Mouse (Mus musculus) urinary bladder, postnatal 4 days (tissue): ENCODE data around the gene Camk1d.

Experiments used
- DNase-seq, 2 experiments: peaks; one replicate each; pipeline ENCODE4 v3.0.0; 2021 to 2022; ENCODE audit warnings: low spot score in 2 of 2

Camk1d gene

DNA sequence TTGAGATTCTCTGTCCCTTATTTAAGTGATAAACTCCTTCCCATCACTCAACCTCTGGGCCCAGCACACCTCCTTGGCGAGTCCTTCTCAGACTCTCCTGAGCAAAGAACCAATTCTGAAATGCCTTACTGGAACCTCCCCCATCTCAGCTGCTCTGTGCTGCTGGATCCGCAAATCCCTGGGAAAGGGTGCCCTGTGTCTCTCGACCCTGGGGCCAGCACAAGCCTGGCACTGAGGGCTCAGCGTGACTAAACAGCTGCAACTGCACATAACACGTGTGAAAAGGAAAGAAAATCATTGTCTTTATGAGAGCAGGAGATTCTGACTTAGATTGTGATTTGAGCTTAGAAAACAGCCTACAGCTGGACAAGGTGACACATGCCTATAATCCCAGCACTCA lies 52.4 kb downstream of the Camk1d start:
- no peak for DNase-seq

DNA sequence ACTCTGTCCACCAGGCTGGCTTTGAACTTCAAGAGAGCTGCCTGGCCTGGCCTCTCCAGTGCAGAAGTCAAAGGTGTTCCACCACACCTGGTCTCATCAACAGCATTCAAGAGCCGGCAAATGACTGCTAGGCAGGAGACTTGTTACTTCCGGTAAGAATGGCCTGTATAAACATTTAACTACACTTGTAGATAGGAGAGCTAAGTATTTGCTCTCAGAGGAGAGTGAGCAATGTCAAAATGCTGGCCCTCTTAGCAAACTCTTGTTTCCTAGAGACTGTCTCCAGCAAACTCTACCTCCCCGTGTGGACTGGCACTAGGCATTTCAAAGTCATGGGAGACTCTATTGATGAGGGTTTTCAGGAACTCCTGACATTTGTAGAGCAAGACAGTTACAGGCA lies 56.3 kb downstream of the Camk1d start:
- no peak for DNase-seq

DNA sequence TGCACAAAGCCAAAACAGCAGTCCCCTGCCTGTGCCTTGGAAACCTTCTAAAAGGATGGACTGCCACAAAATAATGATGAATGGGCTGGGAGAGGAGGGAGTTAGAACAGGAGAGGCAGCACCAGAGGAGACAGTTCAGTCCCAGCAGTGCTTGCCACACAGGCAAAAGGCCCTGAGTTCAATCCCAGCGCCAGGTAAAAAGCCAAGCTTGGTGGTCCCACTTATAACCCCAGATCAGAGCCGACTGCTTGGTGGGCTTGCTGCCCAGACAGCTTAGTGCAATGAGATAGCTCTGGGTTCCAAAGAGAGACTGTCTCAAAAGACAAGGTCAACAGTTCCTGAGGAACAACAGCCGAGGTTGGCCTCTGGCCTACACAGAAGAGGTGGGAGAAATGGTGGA lies 58.0 kb downstream of the Camk1d start:
- DNase-seq = no peak

DNA sequence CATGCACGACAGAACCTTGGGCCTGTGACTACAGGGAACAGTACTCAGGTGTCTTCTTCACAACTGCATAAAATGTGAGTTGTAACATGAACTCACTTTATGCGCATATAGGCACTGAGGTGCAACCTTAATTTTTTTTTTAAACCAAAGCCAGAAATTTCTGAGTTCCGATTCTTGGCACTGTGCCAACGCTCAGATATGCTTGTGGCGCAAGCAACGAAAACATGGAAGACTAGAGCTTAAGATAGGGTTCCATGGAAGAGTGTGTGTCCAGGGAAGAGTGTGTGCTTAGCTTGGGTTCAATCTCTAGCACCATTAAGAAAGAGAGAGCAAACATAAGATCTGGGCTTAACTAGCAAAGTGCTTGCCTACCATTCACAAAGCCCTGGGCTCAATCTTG lies 62.2 kb downstream of the Camk1d start:
- DNase-seq = no peak

DNA sequence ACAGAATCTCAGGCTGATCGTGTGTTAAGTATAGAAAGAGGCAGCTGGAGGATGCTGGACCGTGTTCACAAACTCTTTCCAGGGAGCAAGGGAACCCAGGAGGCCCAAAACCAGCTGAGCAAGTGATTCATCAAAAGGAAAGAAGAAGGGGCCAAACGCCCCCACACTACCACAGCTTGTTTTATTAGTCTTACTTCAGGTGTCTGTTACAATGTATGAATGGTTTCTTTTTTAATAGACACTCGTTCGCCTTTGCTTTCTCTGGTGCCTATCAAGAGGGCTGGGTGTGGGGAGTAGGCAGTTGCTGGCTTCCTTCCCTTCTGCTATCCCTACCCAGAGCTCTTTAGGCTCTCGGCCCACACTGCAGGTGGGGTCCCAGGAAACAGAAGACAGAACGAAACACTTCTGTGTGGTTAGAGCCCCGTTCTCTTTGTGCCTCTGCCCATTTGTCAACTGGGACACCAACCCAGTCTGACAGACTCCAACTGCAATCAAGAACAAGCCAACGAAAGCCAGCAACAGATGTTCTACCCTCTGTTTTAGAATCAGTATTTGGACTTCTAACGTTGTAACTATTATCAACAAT lies 62.9 kb downstream of the Camk1d start:
- DNase-seq = no peak

DNA sequence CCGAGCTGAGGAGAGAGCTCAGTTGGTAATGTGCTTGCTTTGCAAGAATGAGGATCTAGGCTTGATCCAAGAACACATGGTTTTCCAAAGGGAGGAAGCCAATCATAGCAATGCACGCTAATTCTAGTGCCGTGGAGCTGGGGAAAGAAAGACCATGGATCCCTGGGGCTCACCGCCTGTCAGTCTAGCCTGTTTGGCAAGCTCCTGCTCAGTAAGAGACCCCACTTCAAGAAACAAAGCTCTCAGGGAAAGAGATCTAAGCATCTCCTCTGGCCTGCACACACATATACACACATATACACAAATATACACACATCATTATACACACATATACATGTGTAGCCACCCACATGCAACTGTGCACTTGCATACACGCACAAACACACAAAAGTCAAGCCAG lies 65.1 kb downstream of the Camk1d start:
- DNase-seq = no peak

DNA sequence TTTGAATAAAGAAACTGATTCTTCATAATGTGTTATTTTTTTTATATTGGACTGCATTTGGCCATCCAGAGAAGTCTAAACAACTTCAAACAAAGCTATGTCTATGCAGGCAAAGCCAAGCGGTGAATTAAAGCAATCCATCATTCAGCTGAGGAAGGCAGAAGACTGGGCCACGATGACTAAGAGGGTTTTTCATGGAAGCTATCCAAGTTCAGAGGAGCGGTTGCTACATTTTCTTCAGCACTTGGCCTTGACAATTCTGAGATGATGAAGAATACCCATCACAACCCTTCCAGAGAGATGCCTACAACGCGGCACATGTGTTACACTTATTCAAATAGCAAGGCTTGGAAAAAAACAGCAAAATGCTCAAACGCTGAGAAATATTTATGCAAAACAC lies 65.6 kb downstream of the Camk1d start:
- DNase-seq = no peak

DNA sequence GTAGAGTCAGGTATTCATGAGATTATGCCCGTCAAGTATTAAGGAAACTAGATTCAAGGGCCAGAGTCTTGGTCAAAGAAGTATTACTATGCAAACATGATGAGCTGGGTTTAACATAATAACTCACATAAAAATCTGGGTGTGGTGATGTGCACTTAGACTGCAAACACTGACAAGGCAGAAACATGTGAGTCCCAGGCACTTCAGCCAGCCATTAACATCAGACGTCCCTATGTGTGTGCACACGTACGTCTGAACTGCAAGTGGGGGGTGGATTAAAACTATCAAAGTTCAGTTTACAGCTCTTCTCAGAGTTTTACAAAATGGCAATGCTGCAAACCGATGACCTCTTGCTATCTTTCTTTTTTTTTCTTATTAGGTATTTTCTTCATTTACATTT lies 68.0 kb downstream of the Camk1d start:
- DNase-seq = no peak

DNA sequence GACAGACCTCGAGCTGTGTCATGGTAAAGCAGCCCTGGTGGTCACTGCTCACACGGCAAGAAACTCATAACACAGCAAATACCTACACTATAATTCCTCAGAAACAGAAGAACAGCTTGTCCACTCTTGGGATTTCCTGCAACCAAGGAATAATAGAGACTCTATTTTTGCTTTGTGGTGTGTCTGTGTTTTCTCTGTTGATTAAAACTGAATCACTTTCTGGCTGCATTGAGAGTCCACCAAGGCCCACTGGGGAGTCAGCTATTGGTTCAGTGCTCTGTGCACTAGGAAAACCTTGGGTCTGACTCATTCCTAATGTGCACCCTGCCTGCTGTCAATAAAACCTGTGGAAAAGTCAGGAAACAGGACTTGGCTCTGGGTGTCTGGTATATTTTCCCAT lies 68.7 kb downstream of the Camk1d start:
- DNase-seq = no peak

DNA sequence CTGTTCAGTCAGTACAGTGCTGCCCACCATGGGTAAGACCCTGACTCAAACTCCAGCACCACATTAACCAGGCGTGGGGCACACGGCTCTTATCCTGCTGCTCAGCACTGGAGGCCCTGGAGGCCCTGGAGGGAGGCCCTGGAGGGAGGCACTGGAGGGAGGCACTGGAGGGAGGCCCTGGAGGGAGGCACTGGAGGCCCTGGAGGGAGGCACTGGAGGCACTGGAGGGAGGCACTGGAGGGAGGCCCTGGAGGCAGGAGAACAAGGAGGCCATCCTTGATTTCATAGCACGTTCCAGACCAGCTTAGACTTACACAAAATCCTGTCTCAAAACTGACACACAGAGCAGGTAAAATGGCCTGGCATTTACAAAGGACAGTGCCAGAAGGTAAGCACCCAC lies 70.4 kb downstream of the Camk1d start:
- no peak for DNase-seq

DNA sequence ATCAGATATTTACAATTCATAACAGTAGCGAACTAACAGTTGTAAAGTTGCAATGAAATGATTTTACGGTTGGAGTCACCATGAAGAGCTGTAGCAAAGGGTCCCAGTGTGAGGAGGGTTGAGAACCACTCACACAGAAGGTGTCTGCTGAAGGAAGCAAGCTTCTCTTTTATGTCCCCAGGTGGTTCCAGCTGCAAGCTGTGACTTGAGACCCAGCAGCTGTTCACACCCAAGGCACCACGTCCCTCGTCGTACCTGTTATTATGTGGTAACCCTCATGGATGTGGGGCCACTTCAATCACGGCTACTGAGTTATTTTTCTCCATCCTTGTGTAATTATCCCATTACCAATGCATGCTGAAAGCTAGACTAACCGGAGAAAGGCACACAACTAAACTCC lies 71.1 kb downstream of the Camk1d start:
- DNase-seq = no peak

DNA sequence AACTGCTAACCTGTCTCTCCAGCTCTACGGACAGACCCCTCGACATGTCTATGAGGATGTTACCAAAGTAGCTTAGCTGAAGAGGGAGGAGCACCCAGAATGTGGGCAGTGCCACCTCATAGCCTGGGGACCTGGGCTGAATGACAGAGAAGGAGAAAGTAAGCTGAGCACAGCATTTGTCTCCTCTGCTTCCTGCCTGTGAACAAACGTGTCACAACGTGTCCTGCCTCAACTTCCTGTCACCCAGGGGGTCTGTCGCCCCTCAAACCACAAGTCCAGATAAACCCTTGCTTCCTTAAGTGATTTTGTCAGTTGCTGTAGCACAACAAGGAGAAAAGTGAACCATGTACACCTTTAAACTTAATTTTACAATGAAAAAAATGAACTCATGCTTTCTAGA lies 71.7 kb downstream of the Camk1d start:
- no peak for DNase-seq

DNA sequence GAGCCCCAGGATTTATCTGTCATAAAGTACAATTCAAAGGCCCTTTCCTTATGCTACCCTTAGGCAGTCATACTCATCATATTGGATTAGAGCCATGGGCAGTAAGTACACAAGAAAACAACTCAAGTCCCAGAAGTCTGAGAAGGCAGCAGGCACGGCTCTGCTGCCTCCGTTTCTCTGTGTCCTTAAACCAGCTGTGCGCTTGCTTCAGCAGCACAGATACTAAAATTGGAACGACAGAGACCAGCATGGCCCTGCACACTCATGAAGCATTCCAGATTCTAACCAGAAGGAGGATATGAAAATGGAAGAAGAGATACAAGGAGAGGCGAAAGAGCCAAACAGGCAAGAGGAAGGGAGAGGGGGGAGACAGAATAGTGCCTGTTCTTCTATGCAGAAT lies 72.6 kb downstream of the Camk1d start:
- no peak for DNase-seq

DNA sequence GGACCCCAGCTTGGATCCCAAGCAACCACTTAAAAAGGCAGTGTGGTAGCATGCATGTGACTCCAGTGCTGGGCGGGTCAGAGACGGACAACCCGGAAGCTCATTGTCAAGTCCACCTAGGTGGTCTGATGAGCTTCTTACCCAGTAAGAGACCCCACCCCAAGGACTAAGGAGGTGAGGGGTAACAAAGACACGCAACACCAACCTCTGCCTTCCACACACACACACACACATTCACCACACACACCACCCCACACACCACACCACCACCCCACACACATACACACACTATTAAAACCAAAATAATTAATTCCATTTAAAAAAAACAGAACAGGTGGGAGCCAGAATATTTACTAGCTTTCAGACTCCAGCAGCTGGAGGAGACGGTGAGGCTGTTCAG lies 73.7 kb downstream of the Camk1d start:
- no peak for DNase-seq

DNA sequence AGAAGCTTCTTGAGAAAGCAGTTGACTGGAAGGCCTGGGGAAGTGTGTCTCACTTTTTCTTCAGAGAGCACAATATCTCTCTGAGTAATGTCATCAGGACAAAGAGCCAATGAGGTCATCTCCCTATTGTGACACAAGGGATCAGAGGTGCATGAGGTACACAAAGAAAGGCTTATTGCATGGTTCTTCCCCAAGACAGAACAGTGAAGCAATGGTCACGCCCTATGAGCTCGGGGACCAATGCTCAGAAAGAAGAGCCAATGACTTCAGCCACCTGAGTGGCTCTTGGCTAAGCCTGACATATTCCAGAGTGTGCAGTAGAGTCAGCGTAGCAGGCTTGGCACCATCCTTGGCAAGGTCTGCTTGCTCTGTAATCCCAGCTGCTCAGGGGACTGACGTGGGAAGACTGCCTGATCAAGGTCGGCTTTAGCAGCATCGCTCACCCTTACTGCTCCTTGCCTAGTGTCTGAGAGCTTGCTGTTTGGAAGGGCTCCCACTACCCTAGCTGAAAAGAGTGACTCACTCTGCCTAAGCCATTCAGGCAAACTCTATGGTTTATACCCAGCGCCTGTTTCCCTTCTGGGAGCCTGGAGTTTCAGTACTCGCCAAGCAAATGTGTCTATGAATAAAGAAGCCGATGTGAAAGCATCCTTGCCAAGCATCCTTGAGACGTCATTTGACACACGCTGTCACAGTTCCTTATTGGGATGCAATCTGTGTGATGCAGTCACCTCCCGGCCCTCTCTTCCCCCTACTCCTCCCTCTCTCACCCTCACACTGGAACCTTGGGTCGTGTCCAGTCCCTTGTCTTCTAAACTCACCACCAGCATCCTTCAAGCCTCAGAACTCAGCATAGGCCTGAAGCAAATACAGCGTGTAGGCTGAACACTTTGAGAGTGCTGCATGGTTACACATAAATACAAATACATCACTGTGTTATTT lies 77.2 kb downstream of the Camk1d start:
- no peak for DNase-seq

DNA sequence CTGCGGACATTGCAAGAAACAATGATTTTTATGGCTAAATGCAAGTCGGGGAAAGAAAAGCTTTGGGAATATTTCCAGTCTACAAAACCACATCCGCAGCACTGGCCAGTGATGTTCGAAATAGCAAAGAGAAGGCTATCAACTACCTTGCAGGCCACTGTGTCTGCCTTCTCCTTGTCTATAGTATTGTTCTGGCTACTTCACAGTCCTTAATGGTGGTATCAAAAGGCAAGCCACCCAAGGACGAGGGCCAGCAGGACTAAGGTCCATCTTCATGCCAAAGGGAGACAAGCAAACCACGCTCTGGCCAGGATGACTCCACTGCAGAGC lies 82.0 kb downstream of the Camk1d start:
- no peak for DNase-seq

DNA sequence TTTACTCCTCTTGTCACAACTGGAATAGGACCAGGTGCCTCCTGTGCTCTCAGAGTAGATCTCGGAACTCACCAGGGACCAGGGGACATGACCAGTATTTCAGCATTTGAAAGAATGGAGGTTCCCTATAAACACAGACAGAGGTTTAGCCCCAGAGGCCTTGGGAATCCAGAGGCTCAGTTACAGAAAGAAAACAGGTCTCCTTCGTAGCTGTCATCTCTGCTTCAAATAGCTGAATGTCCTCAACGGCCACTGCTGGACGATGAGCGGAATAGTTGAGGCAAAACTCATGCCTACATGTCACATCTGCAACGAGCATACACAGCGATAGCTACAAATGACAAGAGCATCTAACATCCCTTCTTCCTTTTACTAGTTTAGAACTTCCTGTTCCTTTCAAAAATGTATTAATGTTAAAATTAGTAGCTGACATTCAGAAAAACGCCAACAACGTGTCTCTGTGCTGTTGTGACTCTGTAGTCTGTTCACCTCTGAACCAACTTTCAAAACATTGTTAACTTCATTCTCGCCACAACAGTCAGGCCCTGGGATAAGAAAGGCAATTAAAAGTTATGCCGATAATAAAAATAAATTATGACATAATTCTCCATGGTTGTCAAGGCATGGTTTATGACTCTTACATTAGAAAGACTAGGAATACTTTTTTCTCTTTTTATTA lies 82.5 kb downstream of the Camk1d start:
- no peak for DNase-seq

DNA sequence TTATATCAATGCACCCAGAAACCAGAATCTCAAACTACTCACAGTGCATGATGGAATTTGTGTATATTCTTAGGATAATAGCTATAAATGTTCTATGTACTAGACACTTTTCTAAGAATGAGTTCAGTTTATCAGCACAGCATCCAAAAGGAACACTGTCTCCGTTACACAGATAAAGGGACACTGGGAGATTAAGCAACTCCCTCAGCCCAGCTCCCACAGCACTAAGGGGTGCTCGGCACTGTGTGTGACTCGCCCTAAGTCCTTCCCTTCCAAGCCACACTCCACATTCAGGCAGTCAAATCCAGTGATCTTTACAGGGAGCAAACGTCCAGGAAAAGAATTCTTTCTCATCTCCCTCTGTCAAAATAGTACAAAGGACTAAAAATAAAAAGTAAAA lies 83.6 kb downstream of the Camk1d start:
- no peak for DNase-seq

DNA sequence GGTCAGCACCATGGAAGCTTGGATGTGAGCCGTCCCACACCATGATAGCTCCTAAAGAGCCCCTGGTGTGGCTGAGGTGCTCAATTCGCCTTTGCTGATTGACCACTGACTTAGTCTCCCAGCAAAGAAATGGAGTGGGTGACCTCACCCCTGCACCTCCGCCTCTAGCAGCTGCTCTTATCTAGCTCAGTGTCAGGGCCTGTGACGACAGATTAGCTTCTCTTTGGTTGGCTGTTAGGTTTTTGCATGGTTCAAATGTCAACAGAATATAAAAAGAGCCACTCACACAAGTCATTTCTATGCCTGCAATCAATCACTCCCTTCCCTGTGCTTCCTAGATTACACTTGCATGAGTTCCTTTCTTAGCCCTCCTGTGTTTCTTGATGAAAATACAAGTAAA lies 89.9 kb downstream of the Camk1d start:
- DNase-seq = no peak

DNA sequence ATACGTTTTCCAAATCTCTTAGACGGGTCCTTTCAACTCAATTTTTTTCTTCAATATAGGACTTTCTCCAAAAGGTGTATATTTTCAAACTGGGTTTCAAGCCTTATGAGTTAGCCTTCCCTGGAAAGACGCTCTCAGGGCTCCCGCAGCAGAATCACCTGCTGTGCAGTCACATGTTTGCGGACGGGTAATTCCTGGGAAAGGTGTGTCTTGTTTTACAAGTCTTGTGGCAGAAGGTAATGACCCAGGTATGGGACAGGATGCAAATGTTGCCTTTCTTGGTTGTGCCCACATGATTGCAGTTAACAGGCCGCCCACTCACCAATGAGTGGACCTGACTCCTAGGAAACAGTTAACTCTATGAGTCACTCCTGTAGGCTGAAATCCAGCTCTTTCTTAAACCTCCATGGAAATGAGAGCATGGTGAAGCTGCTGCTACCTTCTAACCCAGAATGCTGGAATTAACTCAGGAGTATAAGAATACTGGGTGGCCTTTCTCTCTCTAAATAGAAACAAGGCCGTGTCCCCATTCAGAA lies 95.9 kb downstream of the Camk1d start:
- no peak for DNase-seq

DNA sequence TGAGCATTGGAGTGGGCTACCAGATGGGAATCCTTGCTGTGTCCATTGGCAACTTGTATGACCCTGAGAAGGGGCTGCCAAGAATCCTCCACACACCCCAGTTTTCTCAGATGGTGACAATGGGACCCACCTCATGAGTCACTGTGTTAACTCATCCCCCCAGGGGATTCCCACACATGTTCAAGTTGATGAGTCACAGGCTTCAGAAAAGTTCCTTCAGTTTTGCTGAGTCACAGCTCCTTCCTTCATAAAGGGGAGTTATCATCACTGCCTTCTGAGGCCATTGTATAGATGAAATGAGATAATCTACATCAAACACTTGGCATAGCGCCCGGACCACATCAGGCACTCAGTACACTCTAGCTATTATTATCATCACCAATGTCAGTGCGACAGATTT lies 99.4 kb downstream of the Camk1d start:
- no peak for DNase-seq

DNA sequence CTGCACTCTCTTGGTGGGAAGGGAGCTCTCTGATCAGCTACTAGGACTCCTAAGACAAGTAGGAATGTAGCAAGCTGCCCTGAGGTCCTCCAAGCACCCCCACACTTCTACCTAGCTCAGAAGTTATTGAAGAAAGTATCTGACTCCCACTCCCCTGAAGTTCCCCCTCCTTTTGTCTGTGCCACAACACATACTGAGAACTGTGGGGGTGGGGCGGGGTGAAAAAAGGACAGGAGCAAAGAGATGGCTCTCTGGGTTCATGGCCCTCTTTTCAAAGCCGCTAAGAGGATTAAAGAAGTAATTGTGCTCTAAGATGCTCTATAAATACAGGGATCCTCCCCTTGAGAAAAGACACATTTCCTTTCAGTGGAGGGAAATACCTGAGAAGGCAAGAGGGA lies 100.0 kb downstream of the Camk1d start:
- no peak for DNase-seq
